Mouse (Mus musculus) neural tube, embryonic 11.5 days (tissue): ENCODE data around the gene Gm6358. TPM values are rescaled to one million over a fixed set of nuclear protein-coding genes. Genes with fewer than 3 reads are reported as not detected.
"Not testable (repeated sequence)": the region's sequence is repeated elsewhere in the genome, so short reads cannot be mapped to it uniquely, and the experiment has no call there.

Experiments
- ATAC-seq: fragments of 200-750 bp; cut with Nextera tagmentation; 2 replicates; pipeline ENCODE4 v1.8.0; 2017; ENCODE audit warnings: moderate number of reproducible peaks, mild to moderate bottlenecking, moderate TSS enrichment, moderate library complexity; ENCODE audit not compliant: insufficient read depth, low FRiP score, low TSS enrichment
- DNase-seq: peaks from one replicate; pipeline ENCODE4 v3.0.0-alpha.2; 2015; ENCODE audit warnings: low spot score
- H3K27ac ChIP-seq: fragments of 300-500 bp; sonication (generic); 2 replicates; pipeline ENCODE4 v1.5.1; 2014; ENCODE audit warnings: low read depth, mild to moderate bottlenecking, low read length
- H3K27me3 ChIP-seq: fragments of 300-500 bp; sonication (generic); 2 replicates; pipeline ENCODE4 v1.6.1; 2014; ENCODE audit warnings: mild to moderate bottlenecking, low read length, mixed read lengths; ENCODE audit not compliant: control insufficient read depth, insufficient read depth
- H3K36me3 ChIP-seq: fragments of 300-500 bp; sonication (generic); 2 replicates; pipeline ENCODE4 v1.6.1; 2014; ENCODE audit warnings: mild to moderate bottlenecking, low read length, moderate library complexity, mixed read lengths; ENCODE audit not compliant: control insufficient read depth, insufficient read depth
- H3K4me1 ChIP-seq: fragments of 300-500 bp; sonication (generic); 2 replicates; pipeline ENCODE4 v1.6.1; 2014; ENCODE audit warnings: low read length, mixed read lengths; ENCODE audit not compliant: control insufficient read depth, insufficient read depth
- H3K4me2 ChIP-seq: fragments of 300-500 bp; sonication (generic); 2 replicates; pipeline ENCODE4 v1.6.1; 2014; ENCODE audit warnings: low read depth, mild to moderate bottlenecking, moderate library complexity
- H3K4me3 ChIP-seq: fragments of 300-500 bp; sonication (generic); 2 replicates; pipeline ENCODE4 v1.5.1; 2014; ENCODE audit warnings: low read depth, low read length
- H3K9ac ChIP-seq: fragments of 300-500 bp; sonication (generic); 2 replicates; pipeline ENCODE4 v1.6.1; 2014; ENCODE audit warnings: mild to moderate bottlenecking, low read length
- H3K9me3 ChIP-seq: fragments of 300-500 bp; sonication (generic); 2 replicates; pipeline ENCODE4 v1.6.1; 2016; ENCODE audit warnings: low read length; ENCODE audit not compliant: control insufficient read depth
- WGBS: fragments of 180-500 bp; shearing (Covaris S2); extraction: QIAGEN DNeasy Blood & Tissue Kit; methylation state at CpG from one replicate; pipeline ENCODE4 v1.1.7; 2014; 5-methylcytosine and 5-hydroxymethylcytosine counted together
- polyA plus RNA-seq: library from polyadenylated mRNA; unstranded; fragments of >200 nt; fragmentation: Nextera tagmentation; extraction: Ambion mirVana; gene quantifications from 2 replicates; pipeline ENCODE4 v1.2.1, GENCODE M21; 2014

Gene Gm6358
- polyA plus RNA-seq, result not detected in 2 replicates

- H3K4me1 ChIP-seq, result no peaks in the 10 kb centered on the region
- no peaks in the 10 kb centered on the region for H3K36me3 ChIP-seq
- H3K27ac ChIP-seq, result no peak within 1 kb of the TSS
- ATAC-seq, result no peak
- H3K27me3 ChIP-seq, result no peaks in the 10 kb centered on the region
- H3K9me3 ChIP-seq, result no peaks in the 10 kb centered on the region
- no peak within 1 kb of the TSS for H3K4me2 ChIP-seq
- H3K9ac ChIP-seq, result no peak within 1 kb of the TSS
- no peak within 1 kb of the TSS for H3K4me3 ChIP-seq
- WGBS, result 87% methylated on average over 1 of the region's 1 CpGs
- no peak for DNase-seq
These were observed at the start of gene Gm6358 for GRCm38 (mm10) chr16:89140551-89140950. Gene Gm6358 (plus strand): TSS chr16:89140851.

DNA sequence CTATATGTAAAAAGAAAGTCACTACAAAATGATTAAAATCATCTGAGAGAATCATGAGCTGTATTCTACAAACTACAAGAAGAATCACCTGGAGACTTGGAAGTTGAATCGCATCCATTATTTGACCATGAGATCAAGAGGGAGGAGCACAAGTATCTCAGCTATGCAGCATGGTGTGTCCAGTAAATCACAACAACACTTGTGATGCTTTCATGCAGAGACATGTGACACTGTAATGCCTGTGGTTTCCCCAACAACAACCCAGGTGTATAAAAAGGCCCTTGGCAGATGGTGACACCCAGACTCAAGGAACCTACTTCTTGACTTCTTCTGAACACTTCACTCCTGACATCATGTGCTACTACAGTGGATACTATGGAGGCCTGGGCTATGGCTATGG is 10.1 kb downstream of the Gm6358 start, which contains the start of gene Gm10061:
Gm10061 (plus strand) TSS at position 301 of the 400 bp plus-strand sequence.
- no peaks in the 10 kb centered on the region for H3K9me3 ChIP-seq
- 92% methylated on average over 1 of the region's 1 CpGs for WGBS
- no peak within 1 kb of the TSS for H3K9ac ChIP-seq
- H3K4me2 ChIP-seq, result no peak within 1 kb of the TSS
- ATAC-seq, result no peak
- no peaks in the 10 kb centered on the region for H3K36me3 ChIP-seq
- no peaks in the 10 kb centered on the region for H3K27me3 ChIP-seq
- H3K4me3 ChIP-seq, result no peak within 1 kb of the TSS
- H3K27ac ChIP-seq, result no peak within 1 kb of the TSS
- no peak for DNase-seq
- H3K4me1 ChIP-seq, result no peaks in the 10 kb centered on the region

DNA sequence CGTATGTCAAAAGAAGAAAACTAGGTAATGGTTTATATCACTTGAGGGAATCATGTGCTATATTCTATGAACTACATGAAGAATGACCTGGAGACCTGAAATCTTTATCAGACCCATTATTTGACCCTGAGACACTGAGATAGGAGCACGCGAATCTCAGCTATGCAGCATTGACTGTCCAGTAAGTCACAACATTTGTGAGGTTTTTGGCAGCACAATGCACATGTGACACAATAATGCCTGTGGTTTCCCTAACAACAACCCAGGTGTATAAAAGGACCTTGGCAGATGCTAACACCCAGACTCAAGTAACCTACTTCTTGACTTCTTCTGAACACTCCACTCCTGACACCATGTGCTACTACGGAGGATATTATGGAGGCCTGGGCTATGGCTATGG is 17.0 kb downstream of the Gm6358 start, which contains the start of gene Gm9789:
Gm9789 (plus strand) TSS at position 301 of the 400 bp plus-strand sequence.
- H3K36me3 ChIP-seq, result no peaks in the 10 kb centered on the region
- no peak within 1 kb of the TSS for H3K4me3 ChIP-seq
- H3K4me2 ChIP-seq, result no peak within 1 kb of the TSS
- WGBS, result 87% methylated on average over 4 of the region's 4 CpGs
- H3K9ac ChIP-seq, result no peak within 1 kb of the TSS
- H3K27ac ChIP-seq, result no peak within 1 kb of the TSS
- DNase-seq (no peak), ATAC-seq (no peak)
- no peaks in the 10 kb centered on the region for H3K27me3 ChIP-seq
- no peaks in the 10 kb centered on the region for H3K4me1 ChIP-seq
- no peaks in the 10 kb centered on the region for H3K9me3 ChIP-seq

DNA sequence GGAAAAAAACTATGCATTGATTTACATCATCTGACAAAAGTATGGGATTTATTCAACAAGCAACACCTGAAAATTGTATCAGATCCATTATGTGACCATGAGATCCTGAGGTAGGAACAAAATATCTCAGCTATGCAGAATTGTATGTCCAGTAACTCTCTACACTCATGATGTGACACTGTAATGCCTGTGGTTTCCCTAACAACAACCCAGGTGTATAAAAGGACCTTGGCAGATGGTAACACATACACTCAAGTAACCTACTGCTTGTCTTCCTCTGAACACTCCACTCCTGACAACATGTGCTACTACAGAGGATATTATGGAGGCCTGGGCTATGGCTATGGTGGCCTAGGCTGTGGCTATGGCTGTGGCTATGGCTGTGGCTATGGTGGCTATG is 28.5 kb downstream of the Gm6358 start, which contains the start of gene Gm7735:
Gm7735 (plus strand) TSS at position 301 of the 400 bp plus-strand sequence.
- not testable (repeated sequence) for H3K4me2 ChIP-seq

GRCm38 (mm10) chr16:89174435-89174834 is 33.8 kb downstream of the Gm6358 start, which contains the start of gene 1110057P08Rik:
Gene 1110057P08Rik (plus strand): TSS chr16:89174735.
- Histone ChIP-seq H3K36me3 (no peaks in the 10 kb centered on the region), H3K9me3 (no peaks in the 10 kb centered on the region), H3K27me3 (no peaks in the 10 kb centered on the region), H3K27ac (no peak within 1 kb of the TSS), H3K9ac (no peak within 1 kb of the TSS), H3K4me2 (no peak within 1 kb of the TSS), H3K4me1 (no peaks in the 10 kb centered on the region), H3K4me3 (no peak within 1 kb of the TSS)
- 78% methylated on average over 2 of the region's 2 CpGs for WGBS
- ATAC-seq (no peak), DNase-seq (no peak)

More for the DNA sequence above, 28.5 kb downstream of the Gm6358 start, which contains the start of gene Gm7735:
- not testable (repeated sequence) for H3K4me3 ChIP-seq, H3K9ac ChIP-seq, H3K4me1 ChIP-seq, ATAC-seq, DNase-seq, H3K9me3 ChIP-seq, H3K27ac ChIP-seq, H3K27me3 ChIP-seq, H3K36me3 ChIP-seq

GRCm38 (mm10) chr16:89188621-89189020 is 48.0 kb downstream of the Gm6358 start:
- H3K4me2 ChIP-seq, result no peak overlapping the region
- ATAC-seq, result no peak

More at GRCm38 (mm10) chr16:89188621-89189020, 48.0 kb downstream of the Gm6358 start:
- Histone ChIP-seq H3K4me3 (no peak overlapping the region), H3K36me3 (no peaks in the 10 kb centered on the region), H3K27me3 (no peaks in the 10 kb centered on the region), H3K9ac (no peak overlapping the region), H3K4me1 (no peaks in the 10 kb centered on the region), H3K27ac (no peak overlapping the region), H3K9me3 (no peaks in the 10 kb centered on the region)
- WGBS, result 82% methylated on average over 4 of the region's 4 CpGs
- DNase-seq, result no peak

Other genes with a start within 250 kb of the Gm6358 start
- not detected in 2 replicates for gene Krtap19-5, start 244.4 kb upstream of the Gm6358 start, polyA plus RNA-seq
- not detected in 2 replicates for gene Krtap19-9b, start 208.6 kb upstream of the Gm6358 start, polyA plus RNA-seq
- gene Krtap16-3, start 178.0 kb upstream of the Gm6358 start, polyA plus RNA-seq, result not detected in 2 replicates
- gene Krtap22-2, start 130.1 kb upstream of the Gm6358 start, polyA plus RNA-seq, result not detected in 2 replicates
- gene Gm10229, start 125.6 kb upstream of the Gm6358 start, polyA plus RNA-seq, result not detected in 2 replicates
- not detected in 2 replicates for gene Krtap6-1, start 109.2 kb upstream of the Gm6358 start, polyA plus RNA-seq
- gene Gm10228, start 99.4 kb upstream of the Gm6358 start, polyA plus RNA-seq, result not detected in 2 replicates
- not detected in 2 replicates for gene Krtap6-5, start 93.0 kb upstream of the Gm6358 start, polyA plus RNA-seq
- not detected in 2 replicates for gene 1110025L11Rik, start 76.8 kb upstream of the Gm6358 start, polyA plus RNA-seq
- not detected in 2 replicates for gene Krtap6-3, start 56.8 kb upstream of the Gm6358 start, polyA plus RNA-seq
- not detected in 2 replicates for gene Gm10061, start 10.2 kb downstream of the Gm6358 start, polyA plus RNA-seq
- not detected in 2 replicates for gene Gm9789, start 17.1 kb downstream of the Gm6358 start, polyA plus RNA-seq
- gene Gm7735, start 28.6 kb downstream of the Gm6358 start, polyA plus RNA-seq, result not detected in 2 replicates
- gene 1110057P08Rik, start 33.9 kb downstream of the Gm6358 start, polyA plus RNA-seq, result not detected in 2 replicates
- not detected in 2 replicates for gene Krtap20-2, start 65.0 kb downstream of the Gm6358 start, polyA plus RNA-seq